Mouse (Mus musculus) skeletal muscle tissue, adult 2 months (tissue): ENCODE measurements at regions not wholly inside any gene's neighbourhood (a gene's known extent, or its start where the extent isn't known, plus 50 kb on each side); places are given as distances from the start of the nearest gene placed in this dataset.

Experiments
- DNase-seq: peaks from one replicate; pipeline ENCODE4 v3.0.0-alpha.2; 2012; ENCODE audit warnings: low read depth, low spot score

DNA sequence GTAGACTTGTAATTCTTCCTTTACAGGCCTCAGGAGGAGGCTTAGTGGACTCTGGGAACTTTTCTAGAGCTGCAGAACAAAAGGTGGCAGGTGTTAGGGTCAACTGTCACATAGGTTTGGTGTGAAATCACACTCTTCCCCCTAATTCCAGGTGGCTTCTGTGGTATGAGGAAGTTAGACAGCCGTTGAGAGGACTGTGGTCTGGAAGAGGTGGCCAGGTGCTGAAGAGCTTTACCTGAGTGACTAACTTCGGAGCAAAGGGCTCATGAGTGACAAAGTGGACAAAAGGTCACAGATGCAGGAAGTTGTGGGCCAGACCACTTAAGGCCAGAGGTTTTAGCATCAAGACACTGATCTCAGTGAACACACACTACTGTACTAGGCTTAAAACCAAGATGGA is 209.1 kb upstream of the Nr2f2 start:
- DNase-seq, result no peak

DNA sequence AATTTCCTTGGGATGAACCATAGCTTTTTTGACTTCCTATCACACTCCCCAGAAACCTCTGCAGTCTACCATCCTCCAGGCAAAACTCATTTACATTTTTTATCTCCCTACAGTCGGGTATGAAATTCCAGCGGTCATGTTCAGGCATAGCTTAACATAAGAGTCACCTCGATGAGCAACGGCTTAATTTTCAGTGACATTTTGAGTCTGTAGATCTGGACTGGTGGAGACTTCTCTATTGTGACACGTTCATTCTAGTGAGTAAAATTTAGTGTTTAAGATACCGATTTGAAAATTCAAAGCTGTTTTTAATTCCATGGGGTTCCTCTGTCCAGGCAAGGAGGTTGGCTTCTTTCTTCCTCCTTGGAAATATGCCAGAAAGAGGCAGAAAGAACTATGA is 207.7 kb upstream of the Nr2f2 start:
- no peak for DNase-seq

DNA sequence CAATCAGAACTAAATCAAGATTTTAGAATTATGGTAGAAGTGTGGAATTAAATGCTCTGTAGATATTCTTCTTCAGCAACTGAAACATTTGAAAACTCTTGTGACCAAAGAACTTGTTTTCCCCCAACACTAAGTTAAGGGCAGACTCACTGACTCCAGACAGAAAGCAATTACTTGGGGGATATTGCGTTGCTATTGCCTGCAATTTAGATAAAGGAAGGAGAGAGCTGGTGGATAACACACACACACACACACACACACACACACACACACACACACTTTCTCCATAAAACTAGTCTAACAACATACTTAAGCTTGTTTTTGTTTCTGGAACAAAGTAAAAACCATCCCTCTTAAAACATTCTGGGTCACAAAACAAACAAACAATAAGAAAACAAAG is 198.5 kb upstream of the Nr2f2 start:
- DNase-seq, result no peak

DNA sequence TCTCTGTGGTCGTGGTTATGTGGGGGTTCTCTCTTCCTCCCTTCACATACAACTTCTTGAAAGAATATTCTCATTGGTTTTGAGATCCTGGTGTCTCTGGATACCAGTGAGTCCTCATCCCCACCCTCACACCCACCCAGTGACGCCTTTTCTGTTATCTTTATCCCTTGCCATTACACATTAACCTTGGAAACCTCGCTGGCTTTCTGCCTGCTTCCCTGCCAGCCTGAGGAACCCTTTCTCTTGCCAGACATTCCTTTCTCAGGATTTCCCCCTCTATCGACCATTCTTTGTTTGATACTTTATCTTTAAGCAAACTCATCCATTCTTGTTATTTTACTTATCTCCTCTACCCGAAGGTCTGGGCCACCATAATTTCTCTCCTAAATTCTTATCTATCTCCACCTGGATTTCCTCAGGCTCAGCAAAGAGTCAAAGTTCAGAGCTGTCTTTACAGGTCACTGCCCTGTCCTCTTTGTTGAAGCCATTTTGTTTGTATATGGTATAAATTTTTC is 182.5 kb upstream of the Nr2f2 start:
- DNase-seq, result no peak

- no peak for DNase-seq
Observed at GRCm38 (mm10) chr7:70541881-70542665, 175.5 kb upstream of the Nr2f2 start.

DNA sequence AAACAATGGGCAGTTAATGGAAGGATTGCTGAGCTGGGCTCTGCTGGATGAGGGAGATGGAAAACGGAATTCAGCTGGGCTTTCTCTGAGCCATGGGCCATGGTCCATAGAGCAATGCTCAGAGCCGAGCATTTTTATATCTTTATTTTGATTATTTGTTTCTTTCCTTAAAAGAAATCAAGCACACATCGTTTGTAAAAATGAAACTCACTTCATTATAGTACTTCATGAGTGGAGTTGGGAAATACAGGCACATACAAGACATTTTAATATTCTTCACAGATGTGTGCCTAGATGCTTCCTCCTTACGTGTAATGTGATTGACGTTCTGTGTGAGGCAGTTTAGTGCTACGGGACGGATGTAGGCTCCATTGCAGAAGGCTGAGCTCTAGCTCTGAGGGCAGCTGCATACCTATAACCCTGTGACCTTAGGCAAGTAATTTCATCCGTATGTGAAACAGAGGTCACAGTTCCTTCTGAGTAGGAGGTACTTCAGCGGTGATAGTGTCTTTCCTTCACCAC is 172.6 kb upstream of the Nr2f2 start:
- no peak for DNase-seq

- no peak for DNase-seq
Observed at GRCm38 (mm10) chr7:70536046-70536445, 169.5 kb upstream of the Nr2f2 start.

DNA sequence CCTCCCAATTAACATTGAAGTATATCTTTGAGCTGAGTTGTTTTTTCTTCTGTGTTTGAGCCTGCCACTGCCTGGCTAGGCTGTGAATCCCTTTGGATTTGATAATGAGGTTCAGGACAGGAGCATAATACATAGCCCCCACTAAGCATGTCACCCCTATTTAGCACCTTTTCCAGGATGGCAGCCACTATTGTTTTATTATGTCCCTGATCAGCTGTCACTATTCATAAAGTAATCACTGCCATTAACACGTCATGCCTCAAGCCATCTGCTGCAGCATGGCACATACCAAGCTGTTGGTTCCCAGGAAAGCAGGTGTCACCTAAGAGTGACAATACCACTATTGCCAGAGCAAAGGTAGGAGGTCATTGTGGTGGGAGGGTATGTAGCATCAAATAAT is 167.0 kb upstream of the Nr2f2 start:
- DNase-seq, result no peak

DNA sequence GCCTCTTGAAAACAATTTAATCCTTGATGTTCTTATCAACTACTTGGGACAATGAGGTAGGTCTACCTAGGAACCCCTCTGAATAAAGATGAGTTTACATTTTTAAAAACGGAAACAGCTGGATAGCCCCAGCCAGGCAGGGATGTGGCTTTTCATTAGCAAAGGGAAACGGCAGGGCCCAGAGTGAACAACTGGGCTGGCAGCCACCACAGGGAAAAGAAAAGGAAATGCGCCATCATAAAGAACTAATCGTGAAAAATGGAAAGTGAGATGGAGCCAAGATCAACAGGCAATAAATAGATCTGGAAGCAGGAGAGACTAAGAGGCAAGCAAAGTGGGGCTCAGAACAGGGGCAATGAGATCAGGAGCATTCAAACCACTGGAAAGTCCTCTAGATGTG is 161.4 kb upstream of the Nr2f2 start:
- no peak for DNase-seq

GRCm38 (mm10) chr7:70525372-70525771 is 158.8 kb upstream of the Nr2f2 start:
- DNase-seq, result no peak

DNA sequence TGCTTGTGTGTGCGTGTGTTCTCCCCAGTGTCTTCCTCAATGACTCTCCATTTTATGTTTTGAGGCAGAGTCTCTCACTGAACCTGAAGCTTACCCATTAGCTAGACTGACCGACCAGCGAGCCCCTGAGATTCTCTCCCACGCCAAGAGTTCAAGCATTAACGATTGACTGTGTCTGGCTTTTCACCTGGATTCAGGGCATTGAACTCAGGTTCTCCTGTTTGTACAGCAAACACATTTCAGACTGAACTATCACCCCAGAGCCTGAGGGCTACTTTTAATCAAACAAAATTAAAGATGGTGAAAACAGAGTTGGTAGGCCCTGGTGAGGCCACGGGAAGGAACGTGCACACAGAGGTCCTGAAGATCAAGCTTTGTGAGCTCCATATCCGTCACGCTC is 158.2 kb upstream of the Nr2f2 start:
- no peak for DNase-seq

- no peak for DNase-seq
Observed at GRCm38 (mm10) chr7:70524251-70524650, 157.7 kb upstream of the Nr2f2 start.

DNA sequence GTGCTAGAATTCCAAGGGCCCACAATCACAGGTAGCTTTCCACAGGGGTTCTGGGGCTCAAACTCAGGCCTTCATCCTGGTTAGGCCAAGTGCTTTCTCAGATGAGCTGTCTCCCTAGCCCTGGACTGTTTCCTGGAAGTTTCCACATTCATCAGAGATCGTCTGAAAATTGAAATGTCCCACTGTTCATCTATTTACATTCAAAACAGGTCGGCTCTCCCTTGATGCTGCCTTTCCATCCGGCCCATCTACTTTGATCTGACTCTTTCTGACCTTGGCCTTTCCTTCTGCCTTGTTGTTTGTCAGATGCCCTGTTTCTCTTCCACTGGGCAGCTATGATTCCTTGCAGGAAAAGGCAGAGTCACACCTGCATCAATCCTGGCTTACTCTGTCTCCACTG is 150.2 kb upstream of the Nr2f2 start:
- DNase-seq, result no peak

DNA sequence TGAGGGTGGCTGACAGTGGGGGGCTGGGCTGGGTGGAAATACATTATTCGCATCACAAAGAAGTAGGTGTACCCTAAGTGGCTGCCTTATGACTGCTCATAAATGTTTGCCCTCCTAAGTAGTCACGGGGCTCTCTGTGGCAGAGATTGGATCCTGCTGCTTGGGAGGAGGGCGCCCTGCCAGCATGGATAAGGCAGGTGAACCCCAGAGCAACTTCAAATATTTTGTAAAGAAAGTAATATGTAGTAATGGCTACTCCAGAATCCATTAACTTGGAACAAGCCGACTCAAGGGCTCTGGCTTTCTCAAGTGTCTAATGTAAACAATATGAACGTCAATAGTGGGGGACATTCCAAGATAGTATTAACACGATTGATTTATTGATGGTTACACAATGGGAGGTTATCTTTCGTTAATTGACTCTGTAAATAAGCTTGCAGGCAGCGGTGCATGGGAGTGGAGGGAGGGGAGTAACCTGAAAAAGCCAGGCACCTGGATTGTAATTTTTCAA is 148.9 kb upstream of the Nr2f2 start:
- DNase-seq, result no peak

DNA sequence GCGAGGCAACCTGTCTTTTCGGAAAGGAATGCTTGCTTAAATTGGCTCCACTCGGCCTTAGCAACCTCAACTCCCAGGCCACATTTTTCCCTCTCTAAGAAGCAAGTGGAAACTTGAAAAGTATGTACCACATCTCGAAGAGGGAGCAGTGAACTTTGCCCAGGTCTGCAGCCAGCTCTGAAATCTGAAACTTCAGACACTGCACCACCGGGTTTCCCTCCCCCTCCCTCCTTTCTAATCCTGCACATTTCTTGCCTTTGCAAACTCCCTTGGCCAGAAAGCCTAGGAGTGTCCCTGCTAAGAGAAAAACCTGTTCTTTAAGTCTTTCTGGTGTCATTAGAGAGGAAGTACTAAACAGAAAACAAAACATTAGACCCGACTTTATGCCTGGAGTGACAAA is 148.1 kb upstream of the Nr2f2 start:
- peak; percentile 5 for DNase-seq

- DNase-seq, result no peak
Observed at GRCm38 (mm10) chr7:70512354-70512753, 145.8 kb upstream of the Nr2f2 start.

- DNase-seq, result no peak
Observed at GRCm38 (mm10) chr7:70505671-70506181, 139.2 kb upstream of the Nr2f2 start.

- no peak for DNase-seq
Observed at GRCm38 (mm10) chr7:70501821-70502220, 135.3 kb upstream of the Nr2f2 start.

GRCm38 (mm10) chr7:70496541-70497154 is 130.1 kb upstream of the Nr2f2 start:
- DNase-seq, result no peak

- no peak for DNase-seq
Observed at GRCm38 (mm10) chr7:70484201-70484600, 117.7 kb upstream of the Nr2f2 start.

DNA sequence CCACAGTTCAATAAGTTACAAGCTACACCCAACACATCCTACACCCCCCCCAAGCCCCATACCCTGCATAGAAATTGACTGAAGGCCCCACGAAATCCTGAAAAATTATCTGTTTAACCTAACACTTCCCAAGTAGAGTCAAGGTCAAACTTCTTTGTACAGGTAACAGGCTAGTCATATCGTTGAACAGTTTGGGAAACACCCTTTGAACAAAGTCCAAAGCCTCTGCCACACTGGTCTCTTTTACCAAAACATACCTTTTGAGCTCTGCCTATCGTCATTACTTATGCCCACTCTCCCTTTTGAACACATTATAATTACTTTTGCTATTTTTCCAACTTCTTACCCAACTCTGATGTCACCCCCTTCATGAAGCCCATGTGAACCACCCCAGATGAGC is 117.0 kb upstream of the Nr2f2 start:
- no peak for DNase-seq

DNA sequence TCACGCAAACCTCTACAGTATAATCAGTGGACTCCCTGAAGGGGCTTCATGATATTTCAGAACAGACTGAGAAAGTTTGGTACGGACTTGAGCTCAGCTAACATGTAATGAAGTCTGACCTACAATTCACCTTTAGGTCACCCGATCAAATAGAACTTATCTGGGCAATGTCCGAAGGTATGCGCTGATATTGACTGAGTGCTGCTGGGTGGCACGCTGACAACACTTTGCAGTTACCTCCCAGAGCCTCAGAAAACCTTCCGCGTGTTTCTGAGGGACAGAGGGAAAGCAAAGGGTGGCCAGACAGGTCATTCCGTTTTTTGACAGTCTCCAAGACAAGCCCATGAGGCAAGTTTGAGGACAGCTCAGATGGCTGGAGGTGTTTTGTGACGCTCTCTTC is 115.3 kb upstream of the Nr2f2 start:
- DNase-seq, result no peak

- DNase-seq, result no peak
Observed at GRCm38 (mm10) chr7:70472786-70473185, 106.3 kb upstream of the Nr2f2 start.
